Mouse (Mus musculus) cerebellum, adult 11 months (tissue): ENCODE data around the gene Dap3.
"Not testable (repeated sequence)": the region's sequence is repeated elsewhere in the genome, so short reads cannot be mapped to it uniquely, and the experiment has no call there.

Experiments used
- DNase-seq: peaks from one replicate; pipeline ENCODE4 v3.0.0; 2022

The Dap3 gene

DNA sequence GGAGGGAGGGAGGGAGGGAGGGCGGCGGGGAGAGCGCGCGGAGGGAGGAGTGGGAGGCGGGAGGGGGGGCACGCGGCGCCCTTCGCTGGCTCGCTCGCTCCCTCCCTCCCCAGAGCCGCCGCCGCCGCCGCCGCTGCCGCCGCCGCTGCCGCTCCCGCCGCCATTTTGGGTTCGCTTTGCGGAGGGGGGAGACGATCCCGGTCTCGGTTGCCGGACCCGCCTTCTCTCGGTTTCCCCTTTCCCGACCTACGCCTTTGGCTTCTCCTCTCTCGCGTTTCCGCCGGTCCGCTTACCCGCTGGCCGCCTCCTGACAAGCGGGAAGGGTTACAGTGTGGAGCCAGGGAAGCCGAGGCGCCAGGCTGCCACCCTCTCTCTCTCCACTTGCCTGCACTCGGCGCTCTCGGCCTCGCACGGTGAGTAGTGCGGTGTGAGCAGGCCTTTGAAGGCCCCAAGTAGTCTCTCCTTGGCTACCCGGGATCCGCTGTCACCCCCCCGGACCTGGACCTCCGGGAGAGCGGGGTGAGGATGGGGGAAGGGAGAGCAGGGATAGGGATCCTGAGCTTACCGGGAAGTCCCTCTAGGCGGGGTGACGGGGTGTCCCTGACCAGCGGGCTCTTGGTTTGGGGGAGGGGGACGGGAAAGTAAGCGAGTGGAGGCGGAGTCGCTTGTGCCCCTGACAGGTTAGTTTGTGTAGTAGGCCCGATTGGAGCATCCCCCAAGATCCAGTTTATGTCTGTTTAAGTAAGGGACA, at the start of gene Dap3, which contains the start of gene Ash1l:
Dap3 (minus strand) TSS at position 606 of the 751 bp plus-strand sequence.
Ash1l (plus strand) TSS at position 47 of the 751 bp plus-strand sequence.
- DNase-seq = peak; percentile 73

DNA sequence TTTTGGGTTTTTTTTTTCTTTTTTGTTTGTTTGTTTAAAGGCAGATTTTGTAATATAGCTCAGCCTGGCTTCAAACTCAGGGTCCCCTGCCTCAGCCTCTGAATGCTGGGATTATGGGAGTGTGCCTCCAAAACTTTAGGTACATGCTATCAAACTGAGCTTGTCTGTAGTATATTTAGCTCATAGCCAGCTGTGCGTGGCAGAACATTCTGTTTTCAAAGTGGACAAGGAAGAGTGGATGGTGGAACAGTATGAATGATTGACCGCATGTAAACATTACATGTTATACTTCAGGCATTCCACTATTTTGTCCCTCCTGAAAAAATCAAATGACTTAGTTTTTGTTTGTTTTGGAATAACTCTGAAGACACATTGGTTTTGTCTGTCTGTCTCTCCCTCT, 41.8 kb upstream of the Dap3 start:
- no peak for DNase-seq

DNA sequence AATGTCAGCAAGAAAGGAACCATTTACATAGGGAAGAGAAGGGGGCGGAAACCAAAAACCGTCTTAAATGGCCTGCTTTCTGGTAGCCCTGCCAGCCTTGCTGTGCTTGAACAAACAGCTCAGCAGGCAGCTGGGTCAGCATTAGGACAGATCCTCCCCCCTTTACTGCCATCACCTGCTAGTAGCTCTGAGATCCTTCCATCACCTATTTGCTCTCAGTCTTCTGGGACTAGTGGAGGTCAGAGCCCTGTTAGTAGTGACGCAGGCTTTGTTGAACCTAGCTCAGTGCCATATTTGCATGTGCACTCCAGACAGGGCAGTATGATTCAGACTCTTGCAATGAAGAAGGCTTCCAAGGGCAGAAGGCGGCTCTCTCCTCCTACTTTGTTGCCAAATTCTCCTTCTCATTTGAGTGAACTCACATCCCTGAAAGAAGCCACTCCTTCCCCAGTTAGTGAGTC, 33.0 kb upstream of the Dap3 start:
- no peak for DNase-seq

DNA sequence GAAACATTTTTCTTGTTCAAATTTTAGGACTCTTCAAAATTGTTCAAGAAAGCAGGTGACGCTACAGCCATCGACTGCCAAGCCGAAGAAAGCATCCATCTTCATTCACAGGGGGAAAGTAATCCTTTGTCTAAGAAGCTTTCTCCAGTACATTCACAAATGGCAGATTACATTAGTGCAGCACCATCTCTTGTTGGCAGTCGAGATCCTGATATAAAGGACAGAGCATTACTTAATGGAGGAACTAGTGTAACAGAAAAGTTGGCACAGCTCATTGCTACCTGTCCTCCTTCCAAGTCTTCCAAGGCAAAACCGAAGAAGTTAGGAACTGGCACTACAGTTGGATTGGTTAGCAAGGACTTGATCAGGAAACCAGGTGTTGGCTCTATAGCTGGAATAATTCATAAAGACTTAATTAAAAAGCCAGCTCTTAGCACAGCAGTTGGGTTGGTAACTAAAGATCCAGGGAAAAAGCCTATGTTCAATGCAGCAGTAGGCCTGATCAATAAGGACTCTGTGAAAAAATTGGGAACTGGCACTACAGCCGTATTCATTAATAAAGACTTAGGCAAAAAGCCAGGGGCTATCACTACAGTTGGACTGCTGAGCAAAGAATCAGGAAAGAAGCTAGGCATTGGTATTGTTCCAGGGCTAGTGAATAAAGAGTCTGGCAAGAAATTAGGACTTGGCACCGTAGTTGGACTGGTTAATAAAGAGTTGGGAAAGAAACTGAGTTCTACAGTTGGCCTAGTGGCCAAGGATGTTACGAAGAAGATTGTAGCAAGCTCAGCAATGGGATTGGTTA, 30.4 kb upstream of the Dap3 start:
- DNase-seq = no peak

DNA sequence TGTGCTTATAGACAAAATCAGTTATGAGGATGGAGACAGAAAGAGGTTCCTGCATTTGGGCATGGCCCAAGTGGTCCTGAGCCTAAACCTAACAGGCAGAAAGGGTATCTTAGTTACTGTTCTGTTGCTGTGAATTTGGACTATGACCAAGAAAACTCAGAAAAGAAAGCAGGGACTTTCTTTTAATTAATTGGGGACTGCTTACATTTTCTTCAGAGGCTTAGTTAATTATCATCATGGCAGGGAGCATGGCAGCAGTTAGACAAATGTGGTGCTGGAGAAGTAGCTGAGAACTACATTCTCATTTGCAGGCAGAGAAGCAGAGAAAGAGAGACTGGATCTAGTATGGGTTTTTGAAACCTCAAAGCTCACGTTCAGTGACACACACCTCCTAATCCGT, 24.0 kb upstream of the Dap3 start:
- no peak for DNase-seq

DNA sequence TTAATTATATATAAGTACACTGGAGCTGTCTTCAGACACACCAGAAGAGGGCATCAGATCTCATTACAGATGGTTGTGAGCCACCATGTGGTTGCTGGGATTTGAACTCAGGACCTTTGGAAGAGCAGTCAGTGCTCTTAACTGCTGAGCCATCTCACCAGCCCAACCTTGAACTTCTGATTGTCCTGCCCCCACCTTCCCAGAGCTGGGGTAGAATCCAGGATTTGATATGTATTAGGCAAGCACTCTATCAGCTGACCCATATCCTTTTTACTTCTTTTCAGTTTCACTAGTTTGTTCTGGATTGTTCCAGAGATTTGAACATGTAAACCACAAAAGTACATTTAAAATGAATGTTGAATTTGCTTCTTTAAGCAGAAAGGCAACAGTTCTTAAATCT, 12.2 kb upstream of the Dap3 start:
- DNase-seq = not testable (repeated sequence)

DNA sequence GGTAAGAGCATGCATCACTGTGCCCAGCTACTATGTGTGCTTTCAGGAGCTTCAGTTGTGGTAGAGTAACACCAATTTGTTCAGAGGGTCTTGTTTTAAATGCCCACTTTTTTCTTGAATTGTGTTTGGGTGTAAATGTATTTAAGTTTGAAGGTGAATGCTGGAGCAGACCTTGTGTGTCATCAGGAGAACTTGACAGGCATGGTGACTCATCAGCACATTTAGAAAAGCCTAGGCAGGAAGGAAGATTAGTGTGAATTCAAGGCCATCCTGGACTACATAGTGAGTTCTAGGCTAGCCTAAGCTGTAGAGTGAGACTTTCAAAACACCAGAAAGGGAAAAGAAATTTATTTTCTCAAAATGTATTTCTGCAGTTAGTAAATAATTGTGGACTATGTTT, 2.8 kb upstream of the Dap3 start:
- DNase-seq = no peak

DNA sequence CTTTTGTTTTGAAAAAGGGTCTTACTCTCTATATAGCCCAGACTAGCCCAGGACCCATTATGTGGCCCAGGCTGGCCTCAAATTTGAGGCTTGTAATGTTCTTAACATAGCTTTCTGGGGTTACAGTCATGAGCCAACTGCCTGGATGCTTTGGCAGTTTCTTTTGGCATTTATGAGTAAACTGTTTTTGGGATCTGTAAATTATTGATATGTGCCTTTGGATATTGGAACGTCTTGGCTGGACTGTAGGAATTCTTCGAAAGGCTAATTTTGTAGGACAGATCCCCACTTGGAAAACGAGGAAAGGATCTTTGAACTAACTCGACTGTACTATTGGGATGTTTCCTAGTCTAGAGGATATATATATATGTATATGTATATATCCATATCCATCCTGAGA, 2.3 kb upstream of the Dap3 start:
- DNase-seq = no peak

DNA sequence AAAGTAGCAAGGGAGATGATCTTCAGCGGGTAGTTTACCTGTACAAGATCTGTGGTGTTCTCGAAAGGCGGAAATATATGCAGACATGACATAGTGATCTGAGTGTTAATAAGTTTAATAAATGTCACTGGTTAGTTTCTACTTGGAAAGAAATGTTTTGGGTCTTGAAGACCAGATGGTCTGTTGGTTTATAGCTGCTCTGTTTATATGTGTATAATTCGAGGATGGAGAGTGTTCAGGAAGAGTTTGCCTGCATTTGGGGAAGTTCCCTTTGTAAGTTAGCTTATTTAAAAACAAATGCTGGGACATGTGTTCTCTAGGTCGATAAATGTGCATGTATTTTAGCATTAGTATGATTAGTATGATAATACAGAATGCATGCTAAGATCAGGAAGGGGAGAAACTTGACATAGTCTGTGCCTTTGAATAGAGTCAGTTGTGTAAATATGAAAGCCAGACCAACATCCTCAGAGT, 383 bp upstream of the Dap3 start:
- no peak for DNase-seq

DNA sequence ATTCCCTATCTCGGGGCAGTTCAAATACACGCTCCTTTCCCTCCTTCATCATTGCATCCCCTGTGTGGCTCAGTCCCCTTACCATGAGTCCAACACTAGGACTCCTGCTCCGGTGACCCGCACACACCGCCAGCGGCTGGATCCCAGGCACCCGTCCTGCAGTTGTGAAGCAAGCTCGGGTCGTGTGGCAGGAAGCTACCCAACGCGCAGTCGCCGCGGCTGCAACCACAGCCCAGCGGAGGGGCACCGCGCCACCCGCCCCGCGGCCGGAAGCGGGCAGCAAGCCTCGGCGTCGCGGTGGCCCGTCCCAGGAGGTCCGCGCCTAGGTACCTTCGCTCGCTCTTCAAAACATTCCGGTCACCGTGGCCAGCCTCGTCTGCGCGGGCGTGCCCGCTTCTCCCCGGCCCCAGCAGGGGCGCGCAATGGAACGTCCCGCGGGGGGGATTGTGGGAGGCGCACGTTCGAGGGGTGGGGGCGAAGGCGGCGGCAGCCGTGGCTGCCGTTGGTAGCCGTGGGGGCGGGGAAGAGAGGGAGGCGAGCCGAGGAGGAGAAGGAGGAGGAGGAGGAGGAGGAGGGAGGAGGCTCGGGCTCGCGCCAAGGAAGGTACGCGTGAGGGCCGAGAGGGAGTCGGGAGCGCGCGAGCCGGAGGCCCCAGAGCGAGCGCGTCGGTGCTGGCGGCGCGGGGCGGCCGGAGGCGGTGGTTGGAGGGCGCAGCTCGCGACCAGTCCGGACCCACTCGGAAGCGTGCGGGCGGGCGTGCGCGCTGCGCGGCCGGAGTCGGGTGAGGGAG, 1.0 kb downstream of the Dap3 start:
- peak; percentile 86 for DNase-seq

DNA sequence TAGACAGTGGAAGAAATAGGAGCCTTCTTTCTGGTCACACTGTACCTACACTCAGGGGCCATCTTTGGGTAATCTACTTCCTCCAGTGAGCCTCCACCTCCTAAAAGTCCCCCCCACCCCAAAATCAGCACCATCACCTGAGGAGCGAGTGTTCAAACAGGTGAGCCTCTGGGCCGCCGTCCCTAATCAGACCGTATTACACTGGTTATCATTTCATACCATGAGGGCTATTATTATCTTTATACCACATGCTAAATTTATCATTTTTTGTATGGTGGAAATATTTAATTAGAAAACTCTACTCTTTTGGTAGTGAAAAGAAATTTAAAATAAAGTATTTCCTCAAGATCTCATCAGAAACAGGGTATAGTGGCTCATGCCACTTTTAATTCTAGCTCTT, 6.9 kb downstream of the Dap3 start:
- no peak for DNase-seq

DNA sequence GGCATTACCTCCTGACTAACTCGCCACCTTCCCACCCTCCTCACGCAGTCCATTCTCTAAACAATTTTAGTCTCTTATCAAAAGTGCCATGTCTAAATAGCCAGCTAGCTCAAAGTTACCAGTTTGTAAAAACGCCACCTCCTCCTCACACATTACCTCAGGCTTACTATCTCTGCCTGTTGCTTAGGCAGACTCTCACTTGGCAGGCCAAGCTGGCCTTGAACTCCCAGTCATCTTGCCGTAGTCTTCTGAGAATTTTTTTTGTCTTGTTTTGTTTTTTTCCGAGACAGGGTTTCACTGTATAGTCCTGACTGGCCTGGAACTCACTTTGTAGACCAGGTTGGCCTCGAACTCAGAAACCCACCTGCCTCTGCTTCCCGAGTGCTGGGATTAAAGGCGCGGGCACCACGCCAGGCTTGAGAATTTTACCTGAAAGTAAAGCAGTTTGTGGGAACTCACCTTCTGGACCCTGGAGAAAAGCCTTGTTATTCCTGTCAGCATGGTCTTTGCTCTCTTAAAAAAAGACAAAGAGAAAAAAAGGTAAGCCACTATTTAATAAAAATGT, 8.6 kb downstream of the Dap3 start:
- no peak for DNase-seq

DNA sequence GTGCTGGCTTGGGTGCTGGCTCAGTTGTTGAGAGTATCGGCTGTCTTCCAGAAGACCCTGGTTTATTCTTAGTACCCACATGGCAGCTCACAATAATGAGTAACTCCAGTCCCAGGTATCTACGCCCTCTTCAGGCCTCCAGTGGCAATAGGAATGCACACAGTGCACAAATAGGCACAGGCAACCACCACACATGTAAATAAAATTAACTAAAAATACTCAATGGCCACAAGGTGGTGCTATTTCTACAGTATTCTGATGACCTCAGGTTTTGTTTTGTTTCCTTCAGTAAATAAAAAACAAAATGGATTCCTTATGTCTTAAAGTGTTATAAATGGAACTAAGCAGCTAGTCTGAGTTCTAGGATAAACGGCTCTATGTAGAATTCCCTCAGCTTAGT, 11.2 kb downstream of the Dap3 start:
- no peak for DNase-seq

DNA sequence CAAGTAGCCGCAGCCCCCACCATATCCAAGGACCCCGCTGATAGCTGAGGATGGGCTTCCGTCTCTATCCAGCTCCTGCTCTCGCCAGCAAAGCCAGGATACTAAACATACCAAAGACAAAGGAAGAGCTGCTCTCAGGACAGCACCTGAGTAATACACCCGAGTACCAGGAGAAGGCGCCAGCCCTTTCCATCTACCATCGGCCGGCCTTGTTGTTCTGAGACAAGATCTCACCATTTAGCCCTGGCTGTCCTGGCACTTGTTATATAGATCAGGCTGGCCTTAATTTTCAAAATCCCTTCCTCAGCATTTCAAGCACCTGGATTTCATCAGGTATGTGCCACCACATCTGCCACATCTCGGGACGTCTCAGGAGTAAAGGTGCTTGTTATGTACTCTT, 11.9 kb downstream of the Dap3 start:
- no peak for DNase-seq

DNA sequence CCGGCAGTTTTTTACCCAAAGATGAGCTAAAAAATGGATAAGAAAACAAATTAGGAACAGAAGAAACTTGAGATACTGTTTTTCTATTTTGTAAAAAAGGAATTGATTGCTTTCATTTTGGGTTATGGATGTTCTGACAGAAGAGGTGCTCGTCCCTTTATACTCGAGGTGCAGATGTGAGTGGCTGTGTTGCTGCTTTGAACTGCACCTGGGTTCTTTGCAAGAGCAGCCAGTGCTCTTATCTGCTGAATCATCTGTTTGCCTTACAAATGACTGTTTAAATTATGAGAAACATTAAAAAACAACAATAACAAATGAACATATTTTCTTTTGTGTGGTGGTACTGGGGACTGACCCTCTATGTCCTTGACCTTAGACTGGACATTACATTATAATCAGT, 21.5 kb downstream of the Dap3 start:
- no peak for DNase-seq

DNA sequence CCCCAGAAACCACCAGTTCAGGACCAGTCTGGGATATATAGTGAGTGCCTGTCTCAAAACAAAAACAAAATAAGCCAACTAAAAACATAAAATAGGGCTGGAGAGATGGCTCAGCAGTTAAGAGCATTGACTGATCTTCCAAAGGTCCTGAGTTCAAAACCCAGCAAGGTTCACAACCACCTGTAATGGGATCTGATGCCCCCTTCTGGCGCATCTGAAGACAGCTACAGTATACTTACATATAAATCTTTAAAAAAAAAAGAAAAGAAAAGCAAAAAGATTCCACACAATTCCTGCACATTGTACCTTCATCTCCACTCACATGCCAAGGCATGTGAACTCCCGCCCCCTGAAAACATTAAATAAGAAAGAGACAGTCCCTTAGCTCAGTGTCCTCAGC, 25.3 kb downstream of the Dap3 start:
- DNase-seq = no peak

DNA sequence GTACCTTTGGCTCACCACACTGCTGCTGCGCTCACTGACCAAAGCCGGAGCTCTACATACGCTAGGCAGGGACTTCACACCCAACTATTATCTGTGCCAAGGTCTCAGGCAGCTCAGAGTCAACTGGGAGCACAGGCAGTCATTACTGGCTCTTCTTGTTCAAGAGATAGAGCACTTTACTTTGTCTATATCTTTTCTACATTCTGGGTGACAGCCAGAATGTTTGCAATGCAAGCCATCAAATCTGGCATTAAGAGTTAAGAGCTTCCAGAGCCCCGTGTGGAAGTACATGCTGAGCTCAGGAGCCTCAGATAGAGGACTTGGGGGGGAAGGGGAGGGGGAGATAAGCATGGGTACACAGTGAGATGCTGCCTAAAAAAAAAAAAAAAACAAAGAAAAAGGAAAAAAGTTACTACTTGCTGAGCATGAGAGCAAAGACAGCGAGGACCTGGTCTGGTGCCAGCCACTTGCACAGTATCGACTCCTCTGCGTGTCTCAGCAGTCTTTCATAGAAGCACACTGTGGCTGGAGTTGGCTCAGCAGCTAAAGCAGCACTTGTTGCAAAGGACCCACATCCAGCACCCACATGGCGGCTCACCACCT, 26.9 kb downstream of the Dap3 start:
- no peak for DNase-seq

DNA sequence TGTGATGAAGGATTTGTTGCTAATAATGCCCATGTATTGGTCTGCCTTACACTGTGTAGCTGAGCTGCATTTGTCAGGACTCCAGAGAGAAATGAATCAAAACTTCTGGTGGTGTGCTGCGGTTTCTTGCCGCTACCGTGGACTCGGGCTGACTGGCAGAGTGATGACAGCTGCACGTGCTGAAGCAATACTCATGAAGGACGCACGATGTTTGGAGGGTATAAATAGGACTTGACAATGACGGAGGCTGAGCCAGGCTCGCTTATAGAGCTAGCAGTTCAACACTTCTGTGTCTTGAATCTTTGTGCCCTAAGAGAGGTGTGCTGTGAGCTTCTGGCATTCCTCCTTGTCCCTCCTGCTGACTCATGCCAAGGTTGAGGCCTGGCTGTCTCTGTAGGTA, 29.6 kb downstream of the Dap3 start:
- no peak for DNase-seq

DNA sequence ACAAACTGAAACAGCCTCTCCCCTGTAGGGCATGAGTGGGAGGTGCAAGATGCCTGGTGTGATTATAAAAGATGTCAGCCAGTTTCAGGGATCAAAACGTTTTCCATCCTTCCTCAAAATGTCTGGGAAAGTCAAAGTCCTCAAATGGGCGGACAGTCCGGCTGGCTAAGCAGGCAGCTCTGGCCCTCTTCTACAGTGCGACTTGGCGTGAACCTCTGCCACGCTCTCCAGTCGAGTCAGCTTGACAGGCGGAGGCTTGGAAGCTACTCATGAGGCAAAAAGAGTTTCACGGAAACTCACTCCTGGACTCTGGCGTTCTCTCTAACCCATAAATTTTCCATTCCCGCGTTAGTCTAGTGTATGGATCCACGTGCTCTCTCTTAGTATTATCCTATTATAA, 32.0 kb downstream of the Dap3 start:
- DNase-seq = no peak

DNA sequence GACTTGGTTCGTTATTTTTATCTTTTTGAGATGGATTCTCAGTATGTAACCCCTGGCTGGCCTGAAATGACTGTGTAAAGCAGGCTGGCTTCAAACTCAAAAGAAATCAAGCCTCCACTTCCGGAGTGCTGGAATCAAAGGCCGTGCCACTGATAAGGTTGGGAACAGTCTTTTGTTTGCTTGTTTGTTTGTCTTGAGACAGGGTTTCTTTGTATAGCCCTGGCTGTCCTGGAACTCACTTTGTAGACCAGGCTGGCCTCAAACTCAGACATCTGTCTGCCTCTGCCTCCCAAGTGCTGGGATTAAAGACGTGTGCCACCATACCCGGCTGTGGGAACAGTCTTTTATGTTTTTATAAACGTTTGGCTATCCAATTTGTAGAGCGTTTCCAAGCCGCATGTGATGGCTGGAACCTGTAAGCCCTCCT, 36.6 kb downstream of the Dap3 start:
- DNase-seq = no peak

DNA sequence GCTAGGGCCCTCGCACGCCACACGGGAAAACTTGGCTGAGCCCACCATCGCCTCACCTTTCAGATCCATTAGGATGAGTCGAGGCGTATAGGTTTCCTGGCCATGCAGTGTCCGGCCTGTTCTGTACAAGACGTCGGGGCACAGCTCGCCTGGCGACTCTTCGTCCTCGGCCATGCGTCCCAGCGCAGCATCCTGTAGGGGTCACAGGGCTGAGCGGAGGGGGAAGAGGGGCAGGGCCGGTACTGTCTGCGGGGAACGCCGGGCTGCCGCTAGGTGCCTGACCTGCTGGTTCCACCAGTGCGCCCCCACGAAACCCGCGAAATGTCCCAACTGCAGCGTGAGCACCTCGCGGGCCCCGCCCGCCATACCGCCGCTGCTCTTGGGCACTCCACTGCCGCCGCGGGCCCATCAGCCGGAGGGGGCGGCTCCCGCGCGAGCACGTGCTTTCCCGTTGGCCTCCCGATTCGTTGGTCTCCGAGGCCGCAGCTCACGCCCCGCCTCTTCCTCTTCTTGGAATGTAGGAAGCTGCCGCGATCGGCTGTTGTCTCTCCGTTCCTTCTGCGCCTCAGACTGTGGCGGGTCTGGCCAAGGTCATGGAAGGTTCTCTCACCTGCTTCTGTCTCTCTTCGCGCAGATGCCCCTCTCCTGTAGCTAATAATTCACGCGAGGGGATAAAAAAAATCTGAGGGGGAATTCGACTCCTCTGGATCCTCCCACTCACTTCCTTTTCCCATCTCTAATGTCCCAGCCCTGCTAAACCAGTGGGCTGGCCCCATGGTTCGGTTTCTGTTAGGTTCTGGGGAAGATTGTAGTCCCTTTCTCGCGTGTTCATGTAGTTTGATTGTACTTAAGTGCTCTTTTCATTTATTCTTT, 37.2 kb downstream of the Dap3 start, which contains the start of gene Msto1:
Msto1 (minus strand) TSS at position 489 of the 873 bp plus-strand sequence.
- DNase-seq = peak; percentile 87
